Mouse (Mus musculus) mouse embryonic stem cell (cell line): ENCODE data around the gene Uba6.

ENCODE experiments used
- in situ Hi-C, 2 experiments: fragments of 300-500 bp; cut with MboI; formaldehyde crosslinking; loops; 1 replicate in 1 of 2; 3 replicates in 1 of 2; pipeline ENCODE4 v1.14.3; 2019 to 2020; ENCODE audit warnings: low sequenced_read_pairs in 2 of 2, low pct_unique_long_range_greater_than_20kb in 1 of 2, mixed read lengths in 1 of 2; ENCODE audit not compliant: unreplicated experiment in 1 of 2

Uba6 gene

GRCm38 (mm10) chr5:86084979-86085378, 87.6 kb downstream of the Uba6 start:
- in situ Hi-C loops: no loop called here

DNA sequence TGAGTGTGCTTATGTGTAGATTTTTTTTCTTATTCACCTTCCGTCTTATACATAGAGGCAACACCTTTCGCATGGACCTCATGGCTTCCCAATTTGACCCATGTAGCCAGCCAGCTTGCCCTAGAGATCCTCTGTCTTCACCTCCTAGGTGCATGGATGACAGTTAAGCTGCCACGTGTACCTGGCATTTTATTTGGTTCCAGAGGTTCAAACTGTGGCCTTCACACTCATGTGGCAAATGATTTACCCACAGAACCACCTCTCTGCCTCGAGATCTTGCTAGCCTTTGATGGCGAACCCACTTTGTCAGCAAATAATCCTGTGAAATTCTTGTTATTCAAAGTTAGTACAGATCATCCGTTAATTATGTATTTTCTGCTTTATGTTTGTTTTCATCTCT, 88.6 kb downstream of the Uba6 start:
- in situ Hi-C loops: no loop called here

GRCm38 (mm10) chr5:86078720-86079334, 93.8 kb downstream of the Uba6 start:
- in situ Hi-C loops: no loop called here

DNA sequence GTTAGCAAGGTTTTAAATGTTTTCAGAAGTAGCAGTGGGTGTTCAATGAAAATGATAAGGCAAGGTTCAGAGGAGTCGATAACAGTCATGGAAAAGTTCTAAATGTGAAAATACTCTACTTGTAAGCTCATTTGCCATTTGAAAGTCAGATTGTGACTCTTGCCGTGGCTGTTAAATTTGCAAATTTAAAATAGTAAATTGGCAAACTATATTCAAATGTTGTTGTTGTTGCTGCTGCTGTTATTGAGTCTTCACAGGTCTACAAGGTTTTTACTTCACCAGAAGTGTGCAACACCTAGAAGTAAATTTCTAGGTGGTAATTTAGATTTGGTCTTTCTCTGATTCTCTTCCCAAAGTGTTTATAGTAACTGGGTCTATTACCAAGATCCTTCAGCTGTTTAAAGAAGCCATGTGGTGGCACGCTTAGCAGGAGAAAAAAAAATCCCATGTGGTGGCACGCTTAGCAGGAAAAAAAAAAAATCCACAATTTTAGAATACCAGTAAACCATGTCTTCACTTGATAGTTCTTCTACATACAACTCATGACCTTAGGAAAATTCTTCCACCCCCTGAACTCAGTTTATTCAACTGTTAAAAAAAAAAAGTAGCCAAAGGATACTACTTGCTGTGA, 99.7 kb downstream of the Uba6 start:
- in situ Hi-C loops: no loop called here

DNA sequence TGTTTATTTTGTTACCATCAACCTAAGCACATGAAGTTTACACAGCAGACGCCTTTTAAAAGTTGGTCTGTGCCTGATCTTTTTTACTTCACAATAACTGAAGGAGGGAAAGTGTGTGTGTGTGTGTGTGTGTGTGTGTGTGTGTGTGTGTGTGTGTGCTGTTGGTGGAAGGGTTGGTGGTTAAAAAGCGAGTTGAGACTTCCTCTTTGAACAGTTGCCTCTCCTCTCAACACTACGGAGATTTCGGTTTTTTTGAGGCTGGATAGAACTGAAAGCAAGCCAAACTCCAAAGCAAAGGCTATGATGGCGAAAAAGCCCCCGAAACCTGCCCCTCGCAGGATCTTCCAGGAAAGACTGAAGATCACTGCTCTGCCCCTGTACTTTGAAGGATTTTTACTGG, 101.1 kb downstream of the Uba6 start, which contains the start of gene Stap1:
Gene Stap1, plus strand, starts transcription at position 209 of the 400 bp plus-strand sequence.
- in situ Hi-C loops: no loop called here

- in situ Hi-C loops: no loop called here
Observed at GRCm38 (mm10) chr5:86069121-86069520, 103.5 kb downstream of the Uba6 start.

- in situ Hi-C loops: no loop called here
Observed at GRCm38 (mm10) chr5:86068451-86068850, 104.2 kb downstream of the Uba6 start.

- in situ Hi-C loops: no loop called here
Observed at GRCm38 (mm10) chr5:86066551-86066929, 106.1 kb downstream of the Uba6 start.

DNA sequence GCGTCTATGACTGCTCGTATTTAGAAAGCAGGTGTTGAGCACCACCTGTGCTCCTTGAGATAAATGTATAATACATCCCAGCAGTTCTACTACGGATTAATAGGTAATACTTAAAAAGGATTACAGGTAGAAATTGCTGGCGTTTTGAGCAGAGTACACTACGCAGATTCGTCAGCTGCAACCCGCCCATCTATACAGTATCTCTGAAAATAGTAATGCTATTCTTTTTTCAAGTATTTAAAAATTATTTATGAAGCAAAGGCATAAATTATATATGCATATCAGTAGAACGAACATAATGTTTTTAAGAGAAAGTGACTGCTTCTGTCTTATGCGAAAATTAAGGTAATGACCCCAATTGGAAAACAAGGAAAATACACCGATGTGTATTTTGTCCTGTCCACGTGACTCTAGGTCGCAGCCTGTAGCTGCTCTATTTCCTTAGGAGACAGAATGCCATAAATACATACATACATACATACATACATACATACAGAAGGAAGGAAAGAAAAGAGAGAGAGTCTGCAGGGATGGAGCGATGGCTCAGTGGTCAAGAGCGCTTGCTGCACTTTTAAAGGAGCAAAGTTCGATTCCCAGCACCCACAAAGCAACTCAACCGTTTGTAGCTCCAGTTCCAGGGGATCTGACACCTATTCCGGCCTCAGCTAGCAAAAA, 106.6 kb downstream of the Uba6 start:
- in situ Hi-C loops: no loop called here

- in situ Hi-C loops: no loop called here
Observed at GRCm38 (mm10) chr5:86065101-86065875, 107.3 kb downstream of the Uba6 start, which contains the start of gene Cenpc1. Gene Cenpc1, minus strand, starts transcription at chr5:86065583.

- in situ Hi-C loops: no loop called here
Observed at GRCm38 (mm10) chr5:86063501-86063900, 109.1 kb downstream of the Uba6 start.
